Mouse (Mus musculus): ENCODE measurements at regions not wholly inside any gene's neighbourhood (a gene's known extent, or its start where the extent isn't known, plus 50 kb on each side); places are given as distances from the start of the nearest gene placed in this dataset.

- ATAC-seq (replicated peaks; ENCODE audit: low read depth, poor library complexity, severe bottlenecking): no peak
Measured at GRCm38 (mm10) chr11:21030362-21030761, 60.7 kb upstream of the Peli1 start.

- no peak for ATAC-seq (replicated peaks; ENCODE audit: low read depth, poor library complexity, severe bottlenecking)
Measured at GRCm38 (mm10) chr11:21031816-21032215, 59.3 kb upstream of the Peli1 start.

- no peak for ATAC-seq (replicated peaks; ENCODE audit: low read depth, poor library complexity, severe bottlenecking)
Measured at GRCm38 (mm10) chr11:21033234-21033822, 57.8 kb upstream of the Peli1 start.

GRCm38 (mm10) chr11:21033823-21034401, 57.2 kb upstream of the Peli1 start:
- ATAC-seq (replicated peaks; ENCODE audit: low read depth, poor library complexity, severe bottlenecking): peak; percentile 91

- ATAC-seq (replicated peaks; ENCODE audit: low read depth, poor library complexity, severe bottlenecking): no peak
Measured at GRCm38 (mm10) chr11:21036161-21036916, 54.8 kb upstream of the Peli1 start.

GRCm38 (mm10) chr11:21037267-21037906, 53.7 kb upstream of the Peli1 start:
- no peak for ATAC-seq (replicated peaks; ENCODE audit: low read depth, poor library complexity, severe bottlenecking)

GRCm38 (mm10) chr11:21041201-21041600, 49.9 kb upstream of the Peli1 start:
- ATAC-seq (replicated peaks; ENCODE audit: low read depth, poor library complexity, severe bottlenecking): no peak
